Mouse (Mus musculus): ENCODE measurements around the gene Eef1g. TPM values are rescaled to one million over a fixed set of nuclear protein-coding genes. Genes with fewer than 3 reads are reported as not detected.

Gene Eef1g
- polyA plus RNA-seq, 1 experiment: 129 TPM

DNA sequence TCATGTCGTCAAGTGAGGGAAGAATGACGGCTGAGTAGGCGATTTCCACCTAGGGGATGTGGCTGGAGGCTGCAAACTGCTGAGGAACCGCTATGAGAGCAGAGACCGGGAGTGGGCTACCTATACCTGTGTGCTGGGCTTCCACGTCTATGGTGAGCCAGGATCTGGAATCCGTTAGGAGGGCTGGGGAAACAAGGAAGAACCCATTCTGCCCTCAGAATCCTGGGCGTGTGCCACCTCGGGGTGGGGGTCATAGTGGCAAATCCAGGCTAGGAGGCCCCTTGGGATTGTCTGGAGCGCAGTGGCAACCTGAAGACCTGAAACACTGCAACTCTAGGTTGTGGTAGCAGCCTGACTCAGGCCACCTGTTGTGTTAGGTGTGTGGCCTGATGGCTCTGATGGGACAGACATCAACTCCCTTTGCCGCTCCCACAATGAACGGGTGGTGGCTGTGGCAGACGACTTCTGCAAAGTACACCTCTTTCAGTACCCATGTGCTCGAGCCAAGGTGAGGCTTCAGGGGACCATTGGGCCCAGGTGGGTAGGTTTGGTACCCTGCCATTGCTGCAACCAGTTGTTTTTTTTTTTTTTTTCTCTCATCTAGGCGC, 26.2 kb upstream of the Eef1g start:
- Histone ChIP-seq H3K36me3 (ENCODE audit: control insufficient read depth, insufficient read depth, low read length) (peaks cover 28% of the 10 kb centered on the region), H3K4me3 (ENCODE audit: low read depth, low read length) (no peak overlapping the region), H3K27ac (ENCODE audit: insufficient read depth, low read depth, low read length) (no peak overlapping the region), H3K27me3 (ENCODE audit: control insufficient read depth, insufficient read depth, low read length) (no peaks in the 10 kb centered on the region), H3K4me1 (ENCODE audit: control insufficient read depth, insufficient read depth, insufficient read length, low read length) (peaks cover 22% of the 10 kb centered on the region)
- WGBS: 84% methylated on average over 15 of the region's 15 CpGs
- TF ChIP-seq CTCF (IDR thresholded peaks at IDR 0.05; ENCODE audit: extremely low read depth, insufficient read length, insufficient replicate concordance, low read depth, low read length) (no peak), POLR2A (IDR thresholded peaks at IDR 0.05; ENCODE audit: low read depth, low read length) (no peak)

DNA sequence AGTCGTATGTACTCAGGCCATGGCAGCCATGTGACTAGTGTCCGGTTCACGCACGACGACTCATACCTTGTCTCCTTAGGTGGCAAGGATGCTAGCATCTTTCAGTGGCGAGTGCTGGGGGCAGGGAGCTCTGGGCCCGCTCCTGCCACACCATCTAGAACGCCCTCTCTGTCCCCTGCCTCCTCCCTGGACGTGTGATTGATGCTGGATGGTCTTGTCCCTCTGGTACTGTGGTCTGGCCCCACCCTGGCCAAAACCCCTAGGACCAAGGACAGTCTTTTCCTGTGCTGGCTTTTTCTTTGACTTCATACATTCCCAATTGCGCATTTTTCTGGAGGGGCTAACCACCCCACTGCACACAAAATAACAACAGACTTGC, 25.7 kb upstream of the Eef1g start:
- no peak for TF ChIP-seq CTCF (IDR thresholded peaks at IDR 0.05; ENCODE audit: extremely low read depth, insufficient read length, insufficient replicate concordance, low read depth, low read length)
- no peak for TF ChIP-seq POLR2A (IDR thresholded peaks at IDR 0.05; ENCODE audit: low read depth, low read length)
- Histone ChIP-seq H3K4me1 (ENCODE audit: control insufficient read depth, insufficient read depth, insufficient read length, low read length) (peaks cover 22% of the 10 kb centered on the region), H3K36me3 (ENCODE audit: control insufficient read depth, insufficient read depth, low read length) (peaks cover 33% of the 10 kb centered on the region), H3K27ac (ENCODE audit: insufficient read depth, low read depth, low read length) (peak overlapping the region; percentile 4; the same call in 1 of the 2 replicates), H3K4me3 (ENCODE audit: low read depth, low read length) (peak overlapping the region; percentile 97), H3K27me3 (ENCODE audit: control insufficient read depth, insufficient read depth, low read length) (no peaks in the 10 kb centered on the region)
- 52% methylated on average over 10 of the region's 10 CpGs for WGBS

DNA sequence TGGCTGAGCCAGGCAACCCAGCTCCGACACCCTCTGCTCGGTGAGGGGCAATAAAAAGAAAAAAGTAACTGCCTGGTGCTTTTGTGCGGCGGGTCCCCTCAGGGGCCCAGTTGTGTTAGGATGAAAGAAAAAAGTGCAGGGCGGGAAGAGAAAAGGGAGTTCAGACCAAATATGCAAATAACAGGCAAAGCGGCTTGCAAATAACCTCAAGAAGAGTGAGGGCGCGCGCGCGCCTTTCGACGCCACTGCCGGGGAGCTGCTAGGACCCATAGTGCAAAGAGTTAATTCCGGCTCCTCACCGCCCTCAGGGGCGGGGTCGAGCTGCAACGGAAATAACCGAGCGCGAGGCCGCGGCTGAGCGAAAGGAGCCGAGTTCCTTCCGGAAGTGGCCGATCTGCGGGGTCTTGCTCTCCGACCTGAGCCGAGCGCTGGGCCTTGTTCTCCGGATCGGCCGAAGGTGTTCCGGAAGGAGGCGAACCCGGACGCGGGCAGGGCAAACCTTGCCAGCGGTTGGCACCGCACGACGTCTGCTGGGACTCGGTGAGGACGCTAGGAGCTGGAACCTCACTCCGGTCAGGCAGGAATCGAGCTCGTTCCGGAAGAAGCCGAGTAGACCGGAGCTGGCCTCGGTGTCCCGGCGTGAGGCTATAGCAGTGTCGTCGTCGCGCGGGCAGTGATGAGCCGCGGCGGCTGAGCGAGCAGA, 25.2 kb upstream of the Eef1g start, which contains the start of gene Mta2:
Gene Mta2 (plus strand): TSS at position 361 of the 703 bp plus-strand sequence.
- Histone ChIP-seq H3K27ac (ENCODE audit: insufficient read depth, low read depth, low read length) (peak within 1 kb of the TSS; percentile 99), H3K36me3 (ENCODE audit: control insufficient read depth, insufficient read depth, low read length) (peaks cover 33% of the 10 kb centered on the region), H3K4me1 (ENCODE audit: control insufficient read depth, insufficient read depth, insufficient read length, low read length) (peaks cover 22% of the 10 kb centered on the region), H3K27me3 (ENCODE audit: control insufficient read depth, insufficient read depth, low read length) (no peaks in the 10 kb centered on the region), H3K4me3 (ENCODE audit: low read depth, low read length) (peak within 1 kb of the TSS; percentile 97)
- WGBS: under 1% methylated on average over 64 of the region's 64 CpGs
- no peak for TF ChIP-seq CTCF (IDR thresholded peaks at IDR 0.05; ENCODE audit: extremely low read depth, insufficient read length, insufficient replicate concordance, low read depth, low read length)
- peak; percentile 74 for TF ChIP-seq POLR2A (IDR thresholded peaks at IDR 0.05; ENCODE audit: low read depth, low read length)

DNA sequence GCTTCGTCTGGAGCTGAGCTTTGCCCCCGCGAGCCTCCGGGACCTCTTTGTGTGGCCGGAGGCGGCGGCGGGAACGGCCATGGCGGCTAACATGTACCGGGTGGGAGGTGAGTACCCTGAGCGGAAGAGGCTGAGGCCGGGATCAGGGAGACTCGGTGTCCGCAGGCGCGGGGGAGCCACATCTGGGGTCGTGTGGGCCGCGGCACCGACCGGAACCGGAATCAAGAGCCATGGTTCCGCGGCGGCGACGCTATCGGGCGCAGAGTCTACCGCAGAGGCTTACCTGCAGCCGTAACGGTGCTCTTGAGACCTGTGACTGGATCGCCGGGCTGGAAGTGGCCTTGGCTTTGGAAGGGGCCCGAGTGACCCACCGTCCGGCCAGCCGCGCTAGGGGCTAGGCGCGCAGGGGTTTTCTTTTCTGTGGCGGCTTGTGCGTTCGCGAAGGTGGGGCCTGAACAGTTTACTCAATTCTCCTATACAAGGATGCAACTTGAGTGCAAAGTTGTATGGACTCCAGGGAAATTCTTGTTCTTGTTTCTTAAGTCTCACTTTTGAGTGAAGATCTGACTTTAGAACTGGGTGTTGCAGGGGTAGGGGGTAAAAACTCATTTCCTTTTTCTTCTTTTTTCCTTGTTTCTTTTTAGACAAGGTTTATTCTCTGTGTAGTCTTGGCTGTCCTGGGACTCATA, 24.4 kb upstream of the Eef1g start:
- TF ChIP-seq POLR2A (IDR thresholded peaks at IDR 0.05; ENCODE audit: low read depth, low read length): no peak
- no peak for TF ChIP-seq CTCF (IDR thresholded peaks at IDR 0.05; ENCODE audit: extremely low read depth, insufficient read length, insufficient replicate concordance, low read depth, low read length)
- peak overlapping the region; percentile 99 for H3K27ac ChIP-seq (ENCODE audit: insufficient read depth, low read depth, low read length)
- no peaks in the 10 kb centered on the region for H3K27me3 ChIP-seq (ENCODE audit: control insufficient read depth, insufficient read depth, low read length)
- peaks cover 18% of the 10 kb centered on the region for H3K4me1 ChIP-seq (ENCODE audit: control insufficient read depth, insufficient read depth, insufficient read length, low read length)
- under 1% methylated on average over 46 of the region's 46 CpGs for WGBS
- peak overlapping the region; percentile 97 for H3K4me3 ChIP-seq (ENCODE audit: low read depth, low read length)
- H3K36me3 ChIP-seq (ENCODE audit: control insufficient read depth, insufficient read depth, low read length): peaks cover 33% of the 10 kb centered on the region

DNA sequence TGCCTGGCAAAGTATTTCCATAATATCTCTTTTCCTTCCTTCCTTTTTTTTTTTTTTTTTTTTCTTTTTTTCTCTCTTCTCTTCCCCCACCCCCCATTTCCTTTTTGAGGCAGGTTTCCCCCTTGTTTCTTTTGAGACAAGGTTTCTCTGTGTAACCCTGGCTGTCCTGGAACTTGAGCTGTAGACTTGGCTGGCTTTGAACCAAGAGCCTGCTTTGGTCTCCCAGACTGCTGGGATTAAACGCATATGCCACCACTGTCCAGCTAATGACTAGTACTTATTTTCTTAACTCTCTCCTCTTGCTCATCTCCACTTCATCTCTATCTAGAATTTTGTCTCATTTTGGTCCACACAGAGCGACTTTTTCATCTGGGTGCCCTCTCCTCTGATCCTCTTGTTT, 23.8 kb upstream of the Eef1g start:
- no peaks in the 10 kb centered on the region for H3K27me3 ChIP-seq (ENCODE audit: control insufficient read depth, insufficient read depth, low read length)
- H3K36me3 ChIP-seq (ENCODE audit: control insufficient read depth, insufficient read depth, low read length): peaks cover 38% of the 10 kb centered on the region
- no peak for TF ChIP-seq CTCF (IDR thresholded peaks at IDR 0.05; ENCODE audit: extremely low read depth, insufficient read length, insufficient replicate concordance, low read depth, low read length)
- WGBS: 30% methylated on average over 2 of the region's 2 CpGs
- peak overlapping the region; percentile 97; the same call in 1 of the 2 replicates for H3K4me3 ChIP-seq (ENCODE audit: low read depth, low read length)
- H3K4me1 ChIP-seq (ENCODE audit: control insufficient read depth, insufficient read depth, insufficient read length, low read length): peaks cover 18% of the 10 kb centered on the region
- H3K27ac ChIP-seq (ENCODE audit: insufficient read depth, low read depth, low read length): no peak overlapping the region; the same call in 1 of the 2 replicates

DNA sequence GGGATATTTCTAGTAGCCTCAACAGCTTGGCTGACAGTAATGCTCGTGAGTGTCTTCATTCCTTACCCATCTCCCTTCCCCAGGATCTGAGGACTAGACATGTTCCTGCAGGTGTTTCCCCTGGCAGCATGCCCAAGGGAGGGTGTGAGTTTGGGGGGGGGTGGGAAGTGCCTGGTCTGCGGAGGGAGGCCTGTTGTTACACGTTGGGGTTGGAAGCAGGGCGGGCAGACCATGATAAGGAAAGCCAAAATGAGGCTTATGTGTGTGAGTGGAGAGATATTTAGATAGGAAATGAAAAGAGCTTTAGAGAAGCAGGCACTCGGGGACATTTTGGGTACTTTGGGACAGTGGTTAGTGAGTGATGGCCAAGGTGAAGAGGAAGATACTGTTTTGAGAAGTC, 22.8 kb upstream of the Eef1g start:
- peak overlapping the region; percentile 8; the same call in 1 of the 2 replicates for H3K4me3 ChIP-seq (ENCODE audit: low read depth, low read length)

DNA sequence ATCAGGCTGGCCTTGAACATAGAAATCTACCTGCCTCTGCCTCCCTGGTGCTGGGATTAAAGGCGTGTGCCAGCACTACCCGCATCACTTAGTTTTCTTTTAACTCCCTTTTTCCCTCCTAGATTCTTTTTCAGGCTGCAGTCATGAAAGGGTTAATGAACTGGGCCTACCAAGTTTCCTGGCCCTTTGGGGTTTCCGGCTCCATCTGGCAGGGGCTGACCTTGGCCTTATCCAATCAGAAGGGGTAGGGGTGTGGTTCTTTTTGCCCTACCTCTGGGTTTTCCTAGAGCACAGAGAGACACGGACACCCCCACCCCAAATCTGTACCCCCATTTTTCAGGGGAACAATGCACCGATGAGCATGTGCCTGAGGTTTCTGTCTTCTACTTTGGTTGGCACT, 22.1 kb upstream of the Eef1g start:
- Histone ChIP-seq H3K27me3 (ENCODE audit: control insufficient read depth, insufficient read depth, low read length) (no peaks in the 10 kb centered on the region), H3K36me3 (ENCODE audit: control insufficient read depth, insufficient read depth, low read length) (peaks cover 46% of the 10 kb centered on the region), H3K4me3 (ENCODE audit: low read depth, low read length) (no peak overlapping the region), H3K4me1 (ENCODE audit: control insufficient read depth, insufficient read depth, insufficient read length, low read length) (peaks cover 18% of the 10 kb centered on the region), H3K27ac (ENCODE audit: insufficient read depth, low read depth, low read length) (peak overlapping the region; percentile 17; the same call in 1 of the 2 replicates)
- WGBS: 23% methylated on average over 5 of the region's 5 CpGs
- TF ChIP-seq CTCF (IDR thresholded peaks at IDR 0.05; ENCODE audit: extremely low read depth, insufficient read length, insufficient replicate concordance, low read depth, low read length) (no peak), POLR2A (IDR thresholded peaks at IDR 0.05; ENCODE audit: low read depth, low read length) (no peak)

More for the DNA sequence above, 22.8 kb upstream of the Eef1g start:
- Histone ChIP-seq H3K27me3 (ENCODE audit: control insufficient read depth, insufficient read depth, low read length) (no peaks in the 10 kb centered on the region), H3K4me1 (ENCODE audit: control insufficient read depth, insufficient read depth, insufficient read length, low read length) (peaks cover 18% of the 10 kb centered on the region), H3K27ac (ENCODE audit: insufficient read depth, low read depth, low read length) (no peak overlapping the region; the same call in 1 of the 2 replicates), H3K36me3 (ENCODE audit: control insufficient read depth, insufficient read depth, low read length) (peaks cover 42% of the 10 kb centered on the region)
- TF ChIP-seq CTCF (IDR thresholded peaks at IDR 0.05; ENCODE audit: extremely low read depth, insufficient read length, insufficient replicate concordance, low read depth, low read length): no peak
- no peak for TF ChIP-seq POLR2A (IDR thresholded peaks at IDR 0.05; ENCODE audit: low read depth, low read length)
- WGBS: 5% methylated on average over 5 of the region's 5 CpGs
